Mouse (Mus musculus): ENCODE results near the gene Chl1.

Gene Chl1

DNA sequence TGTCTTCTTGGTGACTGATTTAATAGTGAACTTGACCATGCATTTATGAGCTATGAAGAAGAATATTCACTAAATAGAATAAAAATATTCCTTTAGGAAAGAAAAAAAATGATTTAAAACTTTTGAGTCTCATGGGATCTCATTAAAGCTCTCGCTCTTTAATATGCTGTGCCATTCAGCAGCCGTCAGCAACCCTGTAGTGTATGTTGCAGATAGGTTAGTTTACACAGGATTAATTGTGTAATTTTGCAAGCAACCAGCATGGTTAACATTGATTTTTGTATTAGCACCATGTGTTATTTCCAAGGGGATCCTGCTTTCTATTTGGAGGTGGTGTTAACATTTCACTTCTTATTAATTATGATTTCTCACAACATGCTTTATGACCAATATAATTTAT is 32.2 kb downstream of the Chl1 start:
- no peak for DNase-seq (ENCODE audit: low spot score in 2 of 2)

DNA sequence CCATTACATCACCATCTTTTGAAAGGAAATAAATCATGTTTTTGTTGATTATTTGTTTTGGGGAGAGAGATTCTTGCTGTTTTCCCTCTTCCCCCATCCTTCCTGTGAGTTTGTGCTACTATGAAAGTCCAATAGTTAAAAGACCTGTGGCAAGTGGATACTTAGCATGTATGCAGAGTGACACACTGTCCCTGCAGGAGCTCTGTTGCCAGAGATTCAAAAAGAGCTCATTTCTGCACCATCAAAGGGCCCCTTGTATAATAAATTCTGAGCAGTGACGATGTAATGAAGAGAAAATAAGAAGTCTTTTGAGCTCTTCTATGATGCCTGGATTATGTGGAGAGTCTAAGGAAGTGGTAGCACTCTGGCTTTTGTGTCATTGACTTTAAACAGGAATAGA is 33.4 kb downstream of the Chl1 start:
- no peak for DNase-seq (ENCODE audit: low spot score in 2 of 2)

DNA sequence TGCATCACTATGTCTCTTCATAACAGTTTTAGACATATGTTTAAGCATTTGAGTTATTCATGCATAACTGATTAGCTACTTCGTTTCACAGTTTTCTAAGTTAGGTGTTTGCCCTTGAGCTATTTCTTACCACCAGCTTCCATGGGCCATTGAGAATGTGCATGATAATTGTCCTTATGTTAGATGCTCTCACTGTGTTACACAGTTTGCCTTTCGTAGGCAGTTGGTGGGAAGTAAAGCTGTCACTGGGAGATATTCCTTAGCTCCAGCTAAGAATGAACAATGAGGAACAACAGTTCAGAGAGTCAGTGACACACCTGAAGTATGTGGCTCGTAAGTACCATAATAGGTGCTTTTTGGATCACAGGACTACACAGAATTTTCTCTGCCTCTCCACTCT is 35.9 kb downstream of the Chl1 start:
- no peak for DNase-seq (ENCODE audit: low spot score in 2 of 2)

DNA sequence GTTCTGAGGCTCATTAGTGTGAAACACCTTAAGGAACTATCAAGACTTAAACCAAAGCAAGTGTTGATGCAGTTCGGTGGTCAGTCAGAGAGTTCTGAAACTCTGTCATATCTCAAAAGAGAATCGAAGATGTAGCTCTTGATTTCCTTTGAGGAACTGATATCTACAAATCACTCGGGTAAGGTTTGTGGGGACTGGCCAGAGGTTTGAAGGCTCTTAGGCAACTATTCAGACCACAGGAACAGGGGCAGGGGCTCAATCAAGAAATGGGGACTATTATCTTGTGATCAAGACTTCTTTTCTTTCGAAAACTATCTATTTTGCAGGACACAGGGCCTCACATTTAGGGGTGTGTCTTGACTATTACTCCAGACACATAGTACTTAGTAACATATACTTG is 39.5 kb downstream of the Chl1 start:
- no peak for DNase-seq (ENCODE audit: low spot score in 2 of 2)

DNA sequence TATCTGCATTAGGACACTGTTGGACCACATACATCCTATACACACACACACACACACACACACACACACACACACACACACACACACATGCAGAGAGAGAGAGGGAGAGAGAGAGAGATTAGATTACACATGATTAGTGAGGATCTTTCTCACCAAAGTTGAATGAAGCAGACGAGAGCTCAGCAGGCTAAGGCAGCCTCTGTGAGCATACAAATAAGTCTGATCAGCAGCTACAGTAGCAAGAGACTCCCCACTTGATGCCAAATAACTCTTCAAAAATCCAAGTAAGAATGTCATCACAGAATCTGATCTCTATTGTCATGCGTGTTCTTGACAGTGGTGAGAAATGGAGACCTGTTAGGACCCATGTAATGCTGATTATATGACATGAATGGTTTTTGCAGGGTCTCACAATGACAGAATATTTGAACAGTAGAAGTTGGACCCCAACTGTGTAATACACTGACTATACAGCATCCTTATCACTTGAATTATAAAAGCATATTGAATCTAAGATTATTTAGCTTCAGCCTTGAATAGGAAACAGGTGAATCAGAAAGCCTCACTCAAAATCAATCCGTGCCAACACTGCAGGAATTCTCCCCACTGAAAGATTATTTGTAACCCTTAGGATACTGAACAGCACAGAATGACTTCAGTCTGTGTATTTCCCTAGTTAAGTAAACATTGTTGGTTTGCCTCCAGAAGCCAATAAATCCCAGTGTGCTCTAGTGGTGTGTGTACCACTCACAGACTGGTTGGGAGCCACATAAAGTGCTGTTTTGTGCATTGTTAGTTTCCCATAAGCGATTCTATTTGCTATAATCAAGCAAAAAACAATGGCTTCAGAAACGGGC is 47.9 kb downstream of the Chl1 start:
- no peak for DNase-seq (ENCODE audit: low spot score in 2 of 2)

DNA sequence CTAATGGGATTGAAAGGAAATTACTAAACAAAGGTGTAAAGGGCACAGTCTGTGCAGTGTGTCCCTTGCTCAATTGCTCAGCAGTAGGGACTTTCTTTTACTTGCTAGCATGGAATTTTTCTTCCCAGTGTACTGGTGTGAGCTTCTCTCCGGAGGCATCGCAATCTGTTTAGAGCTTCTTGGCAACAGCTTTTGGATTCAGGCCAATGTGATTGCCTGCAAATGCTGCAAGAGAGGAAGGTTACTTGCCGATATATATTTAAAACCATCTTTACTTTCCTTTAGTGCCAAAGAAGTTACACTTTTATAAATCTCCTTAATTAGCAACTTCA is 48.5 kb downstream of the Chl1 start:
- DNase-seq (ENCODE audit: low spot score in 2 of 2) = no peak

DNA sequence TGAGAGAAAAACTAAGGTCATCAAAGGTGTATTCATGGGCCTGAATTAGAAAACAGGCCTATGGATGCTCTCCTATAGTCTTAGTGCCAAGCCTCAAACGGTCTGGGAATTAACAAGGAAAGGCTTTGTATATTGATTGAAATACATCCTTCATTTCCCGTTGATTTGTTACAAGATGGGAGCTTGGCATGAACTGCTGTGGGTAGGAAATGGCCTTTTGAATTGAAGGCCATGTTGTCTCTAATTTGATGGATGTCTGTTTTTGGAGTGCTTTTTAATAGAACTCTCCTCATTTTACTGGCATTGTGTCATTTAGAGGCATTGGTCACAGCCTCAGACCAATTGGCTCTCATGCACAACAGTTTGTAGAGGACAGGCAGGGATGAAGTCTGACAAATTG is 49.0 kb downstream of the Chl1 start:
- DNase-seq (ENCODE audit: low spot score in 2 of 2) = no peak

DNA sequence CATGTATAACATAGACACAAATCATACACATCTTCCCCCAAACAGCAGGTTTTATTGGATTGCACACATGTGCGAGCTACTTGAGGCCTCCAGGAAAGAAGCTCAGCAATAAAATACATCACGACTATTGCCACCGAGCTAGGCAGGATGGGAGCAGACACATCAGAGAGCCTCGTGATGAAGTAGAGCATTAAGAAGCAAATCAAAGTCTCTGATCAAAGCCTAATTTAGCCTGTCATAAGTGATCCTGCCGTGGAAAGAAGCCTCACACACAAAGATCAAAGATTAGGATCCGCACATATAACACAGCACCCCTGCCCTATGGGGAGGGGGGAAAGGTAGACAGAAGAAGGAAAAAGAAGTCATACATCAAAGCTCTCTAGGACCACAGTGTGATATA is 54.4 kb downstream of the Chl1 start:
- no peak for DNase-seq (ENCODE audit: low spot score in 2 of 2)

DNA sequence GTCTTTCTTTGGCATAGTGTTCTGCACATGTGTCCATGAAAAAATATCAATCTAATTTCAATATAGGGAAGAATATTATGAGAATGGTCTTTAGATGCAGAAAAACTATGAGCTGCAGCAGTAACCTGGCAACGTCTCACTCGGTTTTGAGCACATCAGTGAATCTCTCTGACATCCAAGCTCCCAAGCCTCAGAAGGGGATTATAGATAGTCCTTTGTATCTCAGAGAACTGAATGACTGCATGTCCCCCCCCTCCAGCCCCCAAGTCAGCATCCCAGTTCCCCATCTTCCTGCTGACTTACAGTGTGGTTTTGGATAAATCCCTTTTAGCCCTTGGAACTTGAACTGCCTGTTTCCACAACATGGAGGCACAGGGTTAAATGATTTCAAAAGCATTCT is 56.9 kb downstream of the Chl1 start:
- no peak for DNase-seq (ENCODE audit: low spot score in 2 of 2)

DNA sequence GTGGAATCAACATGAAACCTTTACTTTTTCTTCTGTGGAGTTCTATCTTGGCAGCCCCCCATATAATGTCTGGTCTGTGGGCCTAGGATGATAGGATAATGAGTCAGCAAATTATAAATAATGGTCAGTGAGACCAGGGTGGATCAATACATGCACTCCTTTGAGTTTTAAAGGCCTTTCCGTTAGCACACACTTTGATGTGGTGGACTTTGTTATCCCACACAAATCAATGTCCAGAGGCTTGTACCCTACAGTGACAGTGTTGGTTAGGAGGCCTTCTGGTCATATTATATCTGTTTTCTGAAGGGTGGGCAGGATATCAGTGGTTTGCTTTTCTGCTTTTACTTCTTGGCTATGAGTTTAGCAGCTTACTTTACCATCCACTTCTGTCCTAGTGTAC is 62.3 kb downstream of the Chl1 start:
- no peak for DNase-seq (ENCODE audit: low spot score in 2 of 2)

DNA sequence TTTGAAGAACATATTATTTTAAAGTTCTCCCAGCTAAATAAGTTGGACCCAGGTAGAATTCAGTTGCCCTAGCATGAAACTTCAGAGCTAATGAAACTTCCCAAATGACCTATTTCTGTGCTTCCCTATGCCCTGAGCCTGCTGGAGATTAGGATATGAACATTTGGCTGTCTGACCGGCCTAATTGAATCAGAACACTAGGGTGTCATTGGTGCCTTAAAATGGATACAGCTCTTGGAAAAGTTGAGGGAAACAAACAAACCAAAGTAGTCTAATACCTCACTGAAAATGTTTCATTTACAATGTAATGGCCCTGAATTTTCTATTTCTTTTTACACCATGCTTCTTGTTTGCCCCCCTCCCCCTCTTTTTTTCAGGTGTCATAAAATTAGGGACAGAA is 73.8 kb downstream of the Chl1 start:
- DNase-seq (ENCODE audit: low spot score in 2 of 2) = no peak

DNA sequence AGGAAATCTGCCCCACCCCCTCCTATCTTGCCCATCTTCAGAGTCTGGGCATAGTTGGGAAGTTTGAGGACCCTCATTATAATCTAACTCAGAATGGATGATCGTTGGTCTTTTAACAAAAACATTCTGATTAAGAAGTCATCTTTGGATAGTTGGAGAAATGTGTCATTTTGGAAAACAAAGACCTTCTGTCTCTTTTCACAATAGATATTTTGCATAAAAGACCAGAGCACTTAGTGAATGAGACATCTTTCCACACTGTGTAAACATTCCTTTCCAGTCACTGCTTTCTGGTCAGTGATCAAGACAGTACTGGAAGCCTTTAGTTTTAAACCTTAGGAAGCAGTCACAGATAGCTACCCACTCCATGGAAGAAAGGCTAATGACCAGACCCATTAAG is 75.3 kb downstream of the Chl1 start:
- DNase-seq (ENCODE audit: low spot score in 2 of 2) = no peak

DNA sequence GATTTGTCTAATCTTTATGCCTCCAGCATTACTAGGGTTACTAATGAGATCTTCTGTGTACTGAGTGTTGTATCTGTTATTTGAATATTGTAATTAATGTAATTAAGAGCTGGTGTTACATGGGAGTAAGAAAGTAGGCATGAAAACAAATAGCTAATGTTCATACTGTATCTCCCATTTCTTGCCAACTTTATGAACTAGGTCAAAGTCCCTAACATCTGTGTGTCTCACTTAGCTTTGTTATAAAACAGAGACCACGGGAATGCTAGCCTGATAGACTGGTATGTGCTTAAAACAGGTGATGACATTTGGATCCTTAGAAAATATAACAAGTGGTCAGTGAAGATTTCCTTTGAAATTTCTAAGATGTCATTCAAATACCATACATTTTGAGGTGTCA is 75.7 kb downstream of the Chl1 start:
- DNase-seq (ENCODE audit: low spot score in 2 of 2) = no peak

DNA sequence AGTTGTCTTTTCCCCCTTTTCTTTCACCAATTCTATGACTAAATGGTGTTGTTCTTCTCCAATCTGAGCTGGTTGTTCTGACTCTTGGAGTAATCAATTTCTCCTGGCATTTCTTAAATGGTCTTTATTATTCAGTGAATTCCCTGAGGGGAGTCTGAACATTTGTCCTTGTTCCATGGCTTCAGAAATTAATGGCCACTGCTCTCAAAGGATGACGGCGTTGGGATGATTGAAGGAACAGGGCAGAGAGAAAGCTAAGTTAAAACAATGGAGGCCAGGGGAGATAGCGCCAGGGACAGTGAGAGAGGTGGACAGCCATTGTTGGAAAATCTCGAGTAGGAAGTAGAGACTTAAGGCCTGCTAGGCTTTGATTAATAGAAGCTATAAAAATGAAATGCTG is 91.7 kb downstream of the Chl1 start:
- DNase-seq (ENCODE audit: low spot score in 2 of 2) = no peak

DNA sequence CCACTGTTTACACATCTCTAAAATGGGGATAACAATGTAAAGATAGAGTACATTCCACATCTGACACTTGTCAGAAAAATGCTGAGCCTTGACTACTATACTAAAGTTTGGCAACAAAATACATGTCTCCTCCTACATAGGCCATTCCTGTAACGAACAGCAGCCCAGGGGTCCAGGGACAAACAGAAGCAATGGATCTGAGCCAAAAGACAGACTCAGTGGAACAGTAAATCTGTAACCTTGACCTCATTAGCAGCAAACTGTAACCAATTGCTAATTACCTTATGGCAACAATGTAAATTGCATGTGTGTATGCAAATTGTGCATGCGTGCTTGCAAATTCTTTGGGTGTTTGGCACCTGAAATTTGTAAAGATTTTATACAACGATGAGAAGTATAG is 100.3 kb downstream of the Chl1 start:
- no peak for DNase-seq (ENCODE audit: low spot score in 2 of 2)

DNA sequence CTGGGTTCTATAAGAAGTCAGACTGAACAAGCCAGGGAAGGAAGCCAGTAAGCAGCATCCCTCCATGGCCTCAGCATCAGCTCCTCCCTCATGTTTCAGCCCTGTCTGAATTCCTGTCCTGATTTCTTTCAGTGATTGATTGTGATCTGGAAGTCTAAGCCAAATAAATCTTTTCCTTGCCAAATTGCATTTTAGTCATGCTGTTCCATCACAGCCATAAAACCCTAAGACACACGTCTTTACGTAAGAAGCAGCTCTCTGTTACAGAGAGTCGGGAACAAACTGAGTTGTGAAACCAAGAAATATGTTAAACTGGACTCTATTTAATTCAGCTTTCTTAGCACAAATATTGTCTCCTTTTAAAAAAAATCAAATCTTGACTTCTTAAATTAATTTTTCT is 102.2 kb downstream of the Chl1 start:
- no peak for DNase-seq (ENCODE audit: low spot score in 2 of 2)

DNA sequence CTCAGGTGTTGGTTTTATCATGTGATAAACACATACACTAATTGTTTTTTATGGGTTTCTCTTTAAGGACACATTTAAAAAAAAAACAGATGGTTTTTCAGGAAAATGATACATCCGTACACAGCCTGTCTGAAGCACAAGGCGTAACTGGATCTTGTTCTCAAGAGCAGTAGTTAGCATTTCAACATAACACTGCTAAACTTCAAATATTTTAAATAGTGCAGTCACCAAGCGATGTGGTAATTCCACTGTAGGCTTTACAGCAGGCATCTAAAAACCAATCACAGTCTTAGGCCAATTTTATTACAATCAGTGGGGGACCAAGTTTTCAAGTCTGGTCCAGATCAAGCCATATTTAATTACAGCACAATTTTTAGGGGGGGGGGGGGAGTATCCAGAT is 103.3 kb downstream of the Chl1 start:
- DNase-seq (ENCODE audit: low spot score in 2 of 2) = no peak

DNA sequence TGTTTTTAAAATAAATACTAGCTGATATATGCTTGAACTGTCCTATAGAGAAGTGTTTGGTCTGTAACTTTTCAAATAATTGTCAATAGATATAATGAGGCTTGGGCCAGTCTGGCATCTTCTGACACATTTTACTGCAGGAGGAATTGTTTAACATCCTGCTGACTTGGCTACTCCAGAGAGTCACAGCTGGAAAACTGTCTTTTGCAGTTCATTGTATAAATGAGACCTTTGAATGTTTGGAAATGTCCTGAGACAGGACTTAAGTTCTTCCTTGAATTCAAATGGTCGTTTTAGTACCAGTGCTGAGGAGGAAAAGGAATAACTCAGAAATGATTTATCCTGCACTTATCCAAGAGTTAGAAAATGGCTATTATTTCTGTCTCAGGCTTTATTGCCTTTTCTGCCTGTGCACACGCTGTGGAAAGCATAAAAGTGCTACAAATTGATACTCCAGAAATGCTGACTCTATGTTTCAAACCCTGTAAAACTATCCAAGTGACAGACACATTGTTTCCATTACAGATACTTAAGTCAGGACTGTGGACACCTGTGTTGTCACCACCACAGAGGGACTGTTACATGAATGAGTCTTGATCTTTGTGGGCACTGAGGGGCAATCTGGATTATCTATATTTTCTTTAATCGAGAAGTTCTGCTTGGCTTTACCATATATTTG is 105.7 kb downstream of the Chl1 start:
- no peak for DNase-seq (ENCODE audit: low spot score in 2 of 2)

DNA sequence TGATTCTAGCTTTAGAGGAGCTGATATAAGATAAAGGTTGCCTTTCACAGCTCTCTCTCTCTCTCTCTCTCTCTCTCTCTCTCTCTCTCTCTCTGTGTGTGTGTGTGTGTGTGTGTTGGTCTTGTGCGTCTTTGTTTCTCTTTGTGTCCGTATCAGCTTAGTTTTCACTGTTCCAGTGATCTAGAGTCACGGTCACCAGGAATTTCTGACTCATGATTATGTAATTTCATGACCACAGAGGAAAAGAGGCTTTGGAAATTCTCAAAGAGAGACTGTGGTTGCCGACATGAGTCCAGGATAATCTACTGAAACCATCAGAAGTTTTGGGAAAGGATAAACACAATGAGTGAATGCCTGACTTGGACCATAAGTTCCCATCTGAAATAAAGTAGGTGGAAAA is 110.5 kb downstream of the Chl1 start:
- DNase-seq (ENCODE audit: low spot score in 2 of 2) = no peak

DNA sequence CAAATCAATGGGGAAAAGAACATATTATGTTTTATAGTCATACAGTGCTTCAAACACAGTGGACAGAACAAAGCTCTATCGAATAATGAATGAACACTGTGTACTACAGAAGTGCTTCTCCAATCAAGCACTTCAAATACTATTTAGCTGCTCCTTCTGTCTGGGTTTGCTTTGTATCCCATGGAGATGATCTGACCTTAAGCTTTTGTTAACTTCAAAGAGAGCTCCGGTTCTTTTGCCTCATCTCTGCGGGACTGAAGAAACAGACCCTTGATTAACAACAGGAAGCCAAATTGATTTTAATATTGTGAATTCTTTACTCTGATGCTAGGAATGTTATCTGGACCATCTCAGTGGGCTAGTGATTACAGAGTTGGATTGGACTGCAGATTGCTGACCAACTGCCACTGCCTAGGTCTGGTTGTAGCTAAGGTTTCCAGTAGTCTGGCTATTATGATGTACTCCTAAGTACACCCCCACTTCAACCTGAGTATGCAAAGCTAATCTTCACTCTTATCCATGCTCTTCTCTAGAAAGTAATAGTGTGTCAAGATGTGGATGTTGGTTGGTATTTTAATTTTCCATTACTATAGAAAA is 111.8 kb downstream of the Chl1 start:
- no peak for DNase-seq (ENCODE audit: low spot score in 2 of 2)

DNA sequence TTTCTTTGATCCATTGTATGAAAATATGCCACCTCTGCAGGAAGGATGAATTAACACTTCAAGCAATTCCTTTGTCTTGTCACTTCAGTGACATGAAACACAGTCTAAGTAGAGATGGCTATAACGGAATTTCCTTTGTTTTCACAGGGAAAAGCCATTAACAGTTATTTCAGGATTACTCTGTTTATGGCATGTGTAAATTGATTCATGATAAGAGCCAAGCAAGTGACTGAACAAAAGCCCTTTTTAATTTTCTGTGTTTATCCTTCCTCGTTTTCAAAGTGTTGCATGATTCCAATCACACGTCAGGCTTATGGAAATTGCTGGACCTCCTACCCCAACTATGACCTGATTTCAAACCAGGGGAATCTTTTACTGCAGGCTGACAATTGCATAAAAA is 122.5 kb downstream of the Chl1 start:
- no peak for DNase-seq (ENCODE audit: low spot score in 2 of 2)

DNA sequence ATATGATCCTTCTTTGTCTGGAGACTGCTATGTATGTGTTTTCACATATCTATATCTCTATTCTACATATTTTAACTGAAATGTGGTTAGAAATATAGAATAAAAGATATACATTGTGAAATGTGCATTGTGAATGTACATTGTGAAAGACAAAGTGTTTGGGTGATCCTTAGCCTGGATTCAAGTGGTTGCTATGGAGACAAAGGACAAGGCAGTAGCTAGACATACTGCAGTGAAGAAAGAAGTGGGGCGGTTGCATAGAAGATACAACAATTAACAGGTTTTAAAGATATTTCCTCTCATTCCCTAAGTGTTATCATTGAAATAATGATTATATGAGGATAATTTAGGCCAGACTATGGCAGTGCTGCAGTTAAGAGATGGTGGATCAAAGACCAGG is 146.4 kb downstream of the Chl1 start:
- DNase-seq (ENCODE audit: low spot score in 2 of 2) = no peak

DNA sequence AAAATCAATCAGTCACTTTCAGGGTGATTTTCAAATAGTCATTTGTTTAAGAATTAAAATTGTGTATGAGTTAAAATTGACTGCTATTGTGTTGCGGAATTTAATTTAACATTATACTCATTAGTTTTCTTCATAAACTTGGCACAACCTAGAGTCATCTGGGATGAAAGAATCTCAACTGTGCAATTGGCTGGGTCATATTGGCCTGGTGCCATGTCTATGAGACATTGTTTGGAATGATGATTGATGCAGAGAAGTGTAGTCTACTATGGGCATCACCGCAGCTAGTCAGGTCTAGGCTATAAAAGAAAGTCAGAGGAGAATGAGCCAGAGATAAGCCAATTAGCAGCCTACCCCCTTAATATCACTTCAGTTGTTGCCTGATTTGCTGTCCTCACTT is 148.8 kb downstream of the Chl1 start:
- no peak for DNase-seq (ENCODE audit: low spot score in 2 of 2)

Measured in frontal cortex, postnatal 25 days (tissue).